Mouse (Mus musculus) CH12.LX (cell line): ENCODE data around the gene Gprasp1. TPM values are rescaled to one million over a fixed set of nuclear protein-coding genes. Genes with fewer than 3 reads are reported as not detected.
A peak's percentile ranks its signal among the peaks of the same experiment; 100 is the strongest.
"Not testable (repeated sequence)": the region's sequence is repeated elsewhere in the genome, so short reads cannot be mapped to it uniquely, and the experiment has no call there.

Experiments
- DNase-seq: peaks from one replicate; pipeline ENCODE4 v3.0.0-alpha.2; 2013; ENCODE audit errors: extremely low read depth
- H3K27ac ChIP-seq: 2 replicates; pipeline ENCODE4 v1.5.1; 2012; ENCODE audit warnings: low read depth, mild to moderate bottlenecking, control low read depth, moderate library complexity; ENCODE audit not compliant: insufficient read depth
- H3K27me3 ChIP-seq: replicated peaks from 2 replicates; pipeline ENCODE3; 2012; ENCODE audit warnings: inconsistent platforms
- H3K36me3 ChIP-seq, 2 experiments: replicated peaks in 1 of 2; 2 replicates each; pipeline versions ENCODE3 to v1.6.1; 2012; ENCODE audit warnings: inconsistent platforms in 1 of 2, low read length in 1 of 2, mild to moderate bottlenecking in 1 of 2, mixed read lengths in 1 of 2, moderate library complexity in 1 of 2; ENCODE audit not compliant: control insufficient read depth in 1 of 2, insufficient read depth in 1 of 2
- H3K4me1 ChIP-seq, 2 experiments: 2 replicates each; pipeline ENCODE4 v1.6.1; 2012; ENCODE audit warnings: inconsistent platforms in 1 of 2, moderate library complexity in 1 of 2; ENCODE audit not compliant: insufficient read depth in 2 of 2, control insufficient read depth in 1 of 2
- H3K4me2 ChIP-seq: 2 replicates; pipeline ENCODE4 v1.6.1; 2012; ENCODE audit warnings: low read depth, mild to moderate bottlenecking, control low read depth; ENCODE audit not compliant: poor library complexity, insufficient read depth, severe bottlenecking
- H3K4me3 ChIP-seq, 3 experiments: fragments of 150-350 bp in 1 of 3; sonication (generic) in 1 of 3; replicated peaks in 1 of 3; 2 replicates each; pipeline versions ENCODE3 to v1.5.1; 2011 to 2012; ENCODE audit warnings: low read depth in 2 of 3, low read length in 2 of 3, mild to moderate bottlenecking in 2 of 3, moderate library complexity in 2 of 3, control low read depth in 1 of 3, improper control_type of control experiment in 1 of 3, inconsistent platforms in 1 of 3, mixed read lengths in 1 of 3; ENCODE audit not compliant: poor library complexity in 1 of 3
- H3K79me2 ChIP-seq: replicated peaks from 2 replicates; pipeline ENCODE4 v1.6.1; 2012; ENCODE audit warnings: mild to moderate bottlenecking, moderate library complexity; ENCODE audit not compliant: control insufficient read depth, poor library complexity, insufficient read depth, severe bottlenecking; ENCODE audit errors: extremely low read depth
- H3K9ac ChIP-seq: 2 replicates; pipeline ENCODE4 v1.6.1; 2012; ENCODE audit warnings: low read depth, mild to moderate bottlenecking, control low read depth, moderate library complexity; ENCODE audit not compliant: insufficient read depth
- H3K9me3 ChIP-seq: replicated peaks from 2 replicates; pipeline ENCODE3; 2012; ENCODE audit warnings: low read length, inconsistent platforms, mixed read lengths
- BHLHE40 ChIP-seq: IDR thresholded peaks from 2 replicates; pipeline ENCODE4 v1.6.1; 2011; ENCODE audit warnings: mild to moderate bottlenecking, low read depth, low read length, improper control_type of control experiment
- CTCF ChIP-seq, 2 experiments: IDR thresholded peaks in 1 of 2; conservative IDR thresholded peaks in 1 of 2; 2 replicates each; pipeline ENCODE4 v1.5.1; 2011 to 2012; ENCODE audit warnings: low read depth in 2 of 2, low read length in 2 of 2, improper control_type of control experiment in 1 of 2, inconsistent platforms in 1 of 2, mild to moderate bottlenecking in 1 of 2, moderate library complexity in 1 of 2
- E2F4 ChIP-seq: IDR thresholded peaks from 2 replicates; pipeline ENCODE4 v1.6.1; 2011; ENCODE audit warnings: low read depth, low read length, improper control_type of control experiment; ENCODE audit not compliant: insufficient replicate concordance
- ELF1 ChIP-seq: IDR thresholded peaks from 2 replicates; pipeline ENCODE4 v1.6.1; 2014; ENCODE audit warnings: low read depth, mild to moderate bottlenecking, inconsistent platforms, low read length, improper control_type of control experiment
- ETS1 ChIP-seq: conservative IDR thresholded peaks from 2 replicates; pipeline ENCODE4 v1.6.1; 2012; ENCODE audit warnings: low read depth, mild to moderate bottlenecking, inconsistent platforms, low read length, improper control_type of control experiment, moderate library complexity
- JUND ChIP-seq: conservative IDR thresholded peaks from 2 replicates; pipeline ENCODE4 v1.6.1; 2011; ENCODE audit warnings: low read depth, low read length, improper control_type of control experiment
- MAFK ChIP-seq: IDR thresholded peaks from 2 replicates; pipeline ENCODE4 v1.6.1; 2011; ENCODE audit warnings: low read length, improper control_type of control experiment; ENCODE audit not compliant: insufficient replicate concordance
- MEF2A ChIP-seq: IDR thresholded peaks from 2 replicates; pipeline ENCODE4 v1.6.1; 2014; ENCODE audit warnings: low read depth, mild to moderate bottlenecking, inconsistent platforms, low read length, improper control_type of control experiment, borderline replicate concordance
- MYC ChIP-seq: IDR thresholded peaks from 2 replicates; pipeline ENCODE4 v1.6.1; 2011; ENCODE audit warnings: low read depth, mild to moderate bottlenecking, improper control_type of control experiment, low read length
- NRF1 ChIP-seq: IDR thresholded peaks from 2 replicates; pipeline ENCODE4 v1.6.1; 2014; ENCODE audit warnings: low read depth, mild to moderate bottlenecking, inconsistent platforms, low read length, improper control_type of control experiment, moderate library complexity
- RAD21 ChIP-seq: IDR thresholded peaks from 2 replicates; pipeline ENCODE4 v1.6.1; 2011; ENCODE audit warnings: low read depth, mild to moderate bottlenecking, low read length, improper control_type of control experiment, moderate library complexity
- SIN3A ChIP-seq: IDR thresholded peaks from 2 replicates; pipeline ENCODE4 v1.6.1; 2012; ENCODE audit warnings: low read length, improper control_type of control experiment, inconsistent platforms
- SMC3 ChIP-seq: IDR thresholded peaks from 2 replicates; pipeline ENCODE4 v1.6.1; 2011; ENCODE audit warnings: low read depth, low read length, improper control_type of control experiment
- TBP ChIP-seq: conservative IDR thresholded peaks from 2 replicates; pipeline ENCODE4 v1.6.1; 2011; ENCODE audit warnings: low read depth, low read length, improper control_type of control experiment
- TCF12 ChIP-seq: IDR thresholded peaks from 2 replicates; pipeline ENCODE4 v1.6.1; 2014; ENCODE audit warnings: low read depth, mild to moderate bottlenecking, inconsistent platforms, low read length, improper control_type of control experiment
- UBTF ChIP-seq: IDR thresholded peaks from 2 replicates; pipeline ENCODE4 v1.6.1; 2012; ENCODE audit warnings: low read depth, mild to moderate bottlenecking, inconsistent platforms, low read length, improper control_type of control experiment, moderate library complexity
- USF2 ChIP-seq: conservative IDR thresholded peaks from 2 replicates; pipeline ENCODE4 v1.6.1; 2011; ENCODE audit warnings: low read depth, low read length, improper control_type of control experiment
- ZNF384 ChIP-seq: IDR thresholded peaks from 2 replicates; pipeline ENCODE4 v1.6.1; 2012; ENCODE audit warnings: low read depth, low read length, improper control_type of control experiment, inconsistent platforms
- dilution Hi-C: fragments of 300-500 bp; cut with MboI; formaldehyde crosslinking; loops from 2 replicates; pipeline ENCODE4 v1.14.3; 2020; ENCODE audit warnings: low sequenced_read_pairs; ENCODE audit not compliant: extremely low pct_unique_long_range_greater_than_20kb, extremely low pct_ligation_motif_present
- in situ Hi-C: fragments of 300-500 bp; cut with MboI; formaldehyde crosslinking; loops from 3 replicates; pipeline ENCODE4 v1.14.3; 2019; ENCODE audit warnings: low sequenced_read_pairs, low pct_ligation_motif_present, low pct_unique_long_range_greater_than_20kb, mixed read lengths
- polyA plus RNA-seq: library from polyadenylated mRNA; unstranded; fragments of >175 nt; gene quantifications from 2 replicates; pipeline ENCODE4 v1.2.1, GENCODE M21; 2012; ENCODE audit warnings: low read depth; ENCODE audit not compliant: insufficient read length
- total RNA-seq, 2 experiments: library from RNA; depleted of rRNA; stranded (reverse); fragments of 300-350 nt in 1 of 2; fragments of >200 nt in 1 of 2; gene quantifications; 2 replicates each; pipeline ENCODE4 v1.2.3; 2012 to 2014

Gene Gprasp1
- total and polyA plus RNA-seq, 3 experiments: 6.4 to 15.7 (median 9.3) TPM

GRCm38 (mm10) chrX:135805780-135806179 is 63.2 kb downstream of the Gprasp1 start:
- Histone ChIP-seq H3K4me1 (no peaks in the 10 kb centered on the region), H3K27ac (no peak overlapping the region), H3K27me3 (no peaks in the 10 kb centered on the region), H3K9ac (no peak overlapping the region), H3K79me2 (no peaks in the 10 kb centered on the region), H3K4me2 (no peak overlapping the region; the same call in 1 of the 2 replicates), H3K4me3 (no peak overlapping the region), H3K36me3 (no peaks in the 10 kb centered on the region), H3K9me3 (no peaks in the 10 kb centered on the region)
- peak; percentile 43 for DNase-seq
- dilution Hi-C loops: no loop called here
- TF ChIP-seq TCF12 (no peak), ETS1 (no peak), RAD21 (peak; percentile 68), CTCF (conservative IDR thresholded peaks at IDR 0.05 in 1 of 2, IDR thresholded peaks at IDR 0.05 in 1 of 2; ENCODE audit: low read depth in 2 of 2, low read length in 2 of 2) (peak; percentile 60 to 76), SMC3 (peak; percentile 75), ELF1 (no peak)
- in situ Hi-C loops: loop anchor here (10.0 to 25.0 kb wide), 2 partner anchors 143 to 159 kb away; no protein-coding TSS in a partner anchor

- H3K4me1 ChIP-seq, H3K79me2 ChIP-seq, H3K36me3 ChIP-seq, H3K27me3 ChIP-seq, H3K4me3 ChIP-seq, DNase-seq, H3K9ac ChIP-seq, H3K9me3 ChIP-seq, H3K27ac ChIP-seq, in situ Hi-C loops, dilution Hi-C loops, H3K4me2 ChIP-seq: not testable (repeated sequence)
These were observed 93.4 kb downstream of the Gprasp1 start for GRCm38 (mm10) chrX:135835896-135836295.

GRCm38 (mm10) chrX:135837896-135838295 is 95.4 kb downstream of the Gprasp1 start:
- in situ Hi-C loops: no loop called here
- Histone ChIP-seq H3K9ac (no peak overlapping the region), H3K36me3 (no peaks in the 10 kb centered on the region), H3K9me3 (no peaks in the 10 kb centered on the region), H3K27ac (no peak overlapping the region), H3K4me1 (no peaks in the 10 kb centered on the region), H3K4me2 (no peak overlapping the region), H3K79me2 (no peaks in the 10 kb centered on the region), H3K27me3 (no peaks in the 10 kb centered on the region), H3K4me3 (no peak overlapping the region)
- no peak for DNase-seq
- TF ChIP-seq ELF1 (no peak), BHLHE40 (no peak), SIN3A (no peak), MAFK (no peak), MYC (no peak), E2F4 (no peak), ZNF384 (no peak), MEF2A (no peak), USF2 (no peak), CTCF (conservative IDR thresholded peaks at IDR 0.05 in 1 of 2, IDR thresholded peaks at IDR 0.05 in 1 of 2; ENCODE audit: low read depth in 2 of 2, low read length in 2 of 2) (no peak), TBP (no peak), NRF1 (no peak), SMC3 (no peak), TCF12 (no peak), UBTF (no peak), JUND (no peak)
- dilution Hi-C loops: no loop called here

- H3K4me2 ChIP-seq, H3K9me3 ChIP-seq, H3K36me3 ChIP-seq, H3K9ac ChIP-seq, H3K79me2 ChIP-seq, DNase-seq, H3K4me3 ChIP-seq, H3K27me3 ChIP-seq, dilution Hi-C loops, H3K27ac ChIP-seq, H3K4me1 ChIP-seq, in situ Hi-C loops: not testable (repeated sequence)
These were observed 96.2 kb downstream of the Gprasp1 start, which contains the start of gene Gprasp2 for GRCm38 (mm10) chrX:135838521-135839360. Gprasp2 (plus strand) TSS chrX:135839034.
